Mouse (Mus musculus): ENCODE data around the gene Pdzk1.

Gene Pdzk1

GRCm38 (mm10) chr3:96902336-96902999 is 73.4 kb downstream of the Pdzk1 start:
- DNase-seq = no peak

DNA sequence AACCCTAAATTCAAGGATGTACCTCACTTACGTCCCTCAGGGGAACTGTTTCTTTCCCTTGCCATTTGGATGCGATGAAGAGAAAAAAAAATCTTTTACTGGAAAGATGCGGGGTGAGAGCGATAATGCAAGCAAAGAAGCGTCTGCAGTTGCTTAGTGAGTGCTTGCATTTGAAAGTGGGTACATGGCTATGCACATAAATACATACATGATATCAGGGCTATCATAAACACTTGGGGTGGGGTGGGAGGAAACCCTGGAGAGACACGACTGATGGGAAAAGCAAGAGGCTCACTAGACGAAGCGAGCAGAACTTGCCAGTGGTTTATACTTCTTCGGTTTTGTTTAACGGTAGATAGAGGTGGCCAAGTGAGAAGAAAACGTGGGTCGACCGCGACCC is 75.3 kb downstream of the Pdzk1 start, which contains the start of gene Gja5:
Gene Gja5 (plus strand): TSS at position 301 of the 400 bp plus-strand sequence.
- DNase-seq = no peak

GRCm38 (mm10) chr3:96904851-96905541 is 75.9 kb downstream of the Pdzk1 start, which contains the start of gene Gpr89:
Gpr89 (minus strand) TSS chr3:96905346.
- DNase-seq = peak; percentile 96

- no peak for DNase-seq
Measured at GRCm38 (mm10) chr3:96905592-96905991, 76.5 kb downstream of the Pdzk1 start.
